Mouse (Mus musculus): ENCODE data around the gene Kdelr3.

The Kdelr3 gene

DNA sequence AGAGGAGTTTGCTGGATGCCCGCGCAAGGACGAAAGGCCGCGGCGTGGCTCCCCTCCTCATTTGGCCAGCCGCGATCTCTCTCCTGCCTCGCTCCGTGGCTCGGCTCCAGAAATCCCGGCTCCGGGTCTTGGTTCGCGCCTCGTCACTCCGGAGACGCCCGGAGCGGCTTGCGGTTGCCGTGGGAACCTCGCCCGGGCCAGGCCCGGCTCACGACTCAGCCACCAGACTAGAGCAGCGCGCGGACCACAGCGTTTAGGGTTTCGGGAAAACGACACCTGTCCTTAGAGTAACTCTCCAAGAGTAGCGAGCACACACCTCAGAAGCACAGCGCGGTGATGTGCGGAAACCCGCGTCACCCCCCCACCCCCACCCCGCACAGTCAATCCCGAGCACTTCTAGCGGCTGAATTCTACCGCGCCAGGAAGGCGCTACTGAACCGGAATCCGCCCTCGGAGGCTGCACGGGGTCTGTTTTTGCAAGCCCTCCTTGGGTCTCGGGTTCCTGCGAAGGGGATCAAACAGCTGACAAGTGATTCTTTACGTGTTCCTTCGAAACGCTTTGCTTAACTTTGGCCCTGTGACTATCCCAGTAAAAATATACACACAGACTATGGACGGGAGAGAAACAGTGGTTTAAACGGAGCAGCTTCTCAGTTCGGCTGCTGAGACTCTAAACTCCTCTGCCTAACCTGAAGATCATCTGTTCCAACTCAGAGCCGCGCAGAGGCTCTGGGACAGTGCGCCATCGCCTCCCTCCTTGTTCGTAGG, 4.5 kb upstream of the Kdelr3 start:
- peak; percentile 77 to 90 for DNase-seq (ENCODE audit: low spot score in 2 of 2)

- DNase-seq (ENCODE audit: low spot score in 2 of 2): no peak
Observed at GRCm38 (mm10) chr15:79513940-79514339, 2.3 kb upstream of the Kdelr3 start.

DNA sequence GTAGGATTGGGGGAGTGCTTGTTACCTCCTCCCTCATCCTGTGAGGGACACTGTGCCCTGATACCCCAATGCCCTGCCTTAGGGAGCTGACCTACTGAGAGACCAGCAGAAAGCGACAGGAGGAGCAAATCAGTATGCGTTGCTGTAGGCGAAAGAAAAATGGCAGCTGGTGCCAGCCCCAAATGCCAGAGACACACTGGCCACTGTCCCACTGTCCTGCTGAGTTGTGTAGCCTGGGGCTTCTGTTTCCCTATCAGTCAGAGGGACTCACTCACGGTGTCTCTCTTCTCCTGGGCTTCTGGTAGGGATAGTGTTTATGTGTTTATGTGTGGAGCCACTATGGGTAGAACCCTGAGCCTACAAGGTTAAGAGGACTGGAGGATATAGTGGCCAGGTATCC, 1.5 kb downstream of the Kdelr3 start:
- no peak for DNase-seq (ENCODE audit: low spot score in 2 of 2)

- DNase-seq (ENCODE audit: low spot score in 2 of 2): no peak
Observed at GRCm38 (mm10) chr15:79518571-79518970, 2.4 kb downstream of the Kdelr3 start.

DNA sequence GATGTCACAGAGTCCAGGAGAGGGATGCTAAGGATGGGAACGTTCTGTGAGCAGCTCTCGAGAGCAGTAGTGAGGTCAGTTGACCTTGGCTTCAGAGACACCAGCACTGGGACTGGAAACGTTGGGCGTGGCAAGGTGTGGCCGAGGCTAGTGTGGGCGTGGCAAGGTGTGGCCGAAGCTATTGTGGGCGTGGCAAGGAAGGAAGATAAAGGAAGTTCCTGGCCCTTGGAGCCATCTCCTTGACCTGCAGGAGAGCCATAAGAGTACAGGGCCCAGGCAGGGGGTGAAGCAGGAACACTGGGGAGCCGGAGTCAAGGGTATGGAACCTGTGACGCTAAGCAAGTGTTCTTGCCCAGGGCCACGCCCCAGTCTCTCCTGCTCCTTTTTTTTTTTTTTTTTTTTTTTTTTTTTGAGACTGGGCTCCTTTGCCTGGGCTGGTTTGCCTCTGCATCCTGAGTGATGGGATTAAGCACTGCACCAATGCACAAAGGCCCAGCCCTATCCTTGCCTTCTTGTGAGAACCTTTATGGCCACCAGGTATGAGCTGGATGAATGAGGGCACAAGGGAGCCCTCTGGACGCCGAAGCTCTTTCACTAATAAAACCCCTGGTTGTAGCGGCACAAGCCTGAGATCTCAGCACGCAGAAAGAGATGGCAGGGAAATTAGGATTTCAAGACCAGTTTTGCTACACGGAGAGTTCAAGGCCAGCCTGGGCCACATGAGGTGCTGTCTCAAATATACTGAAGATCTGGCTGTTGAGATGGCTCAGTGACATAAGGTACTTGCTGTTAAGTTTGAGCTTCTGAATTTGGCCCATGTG, 3.4 kb downstream of the Kdelr3 start:
- DNase-seq (ENCODE audit: low spot score in 2 of 2): no peak

DNA sequence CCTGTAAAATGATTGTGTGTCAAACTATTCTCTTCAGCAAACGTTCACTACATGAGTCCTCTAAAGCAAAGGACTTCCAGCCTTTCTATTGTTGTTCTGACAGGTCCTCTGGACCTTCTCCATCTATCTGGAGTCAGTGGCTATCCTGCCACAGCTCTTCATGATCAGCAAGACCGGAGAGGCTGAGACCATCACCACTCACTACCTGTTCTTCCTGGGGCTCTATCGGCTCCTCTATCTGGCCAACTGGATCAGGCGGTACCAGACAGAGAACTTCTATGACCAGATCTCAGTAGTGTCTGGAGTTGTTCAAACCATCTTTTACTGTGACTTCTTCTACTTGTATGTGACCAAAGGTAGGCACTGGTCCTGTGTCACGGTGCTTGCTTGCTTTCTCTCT, 9.4 kb downstream of the Kdelr3 start:
- no peak for DNase-seq (ENCODE audit: low spot score in 2 of 2)

- DNase-seq (ENCODE audit: low spot score in 2 of 2): no peak
Observed at GRCm38 (mm10) chr15:79525979-79526768, 10.0 kb downstream of the Kdelr3 start.

DNA sequence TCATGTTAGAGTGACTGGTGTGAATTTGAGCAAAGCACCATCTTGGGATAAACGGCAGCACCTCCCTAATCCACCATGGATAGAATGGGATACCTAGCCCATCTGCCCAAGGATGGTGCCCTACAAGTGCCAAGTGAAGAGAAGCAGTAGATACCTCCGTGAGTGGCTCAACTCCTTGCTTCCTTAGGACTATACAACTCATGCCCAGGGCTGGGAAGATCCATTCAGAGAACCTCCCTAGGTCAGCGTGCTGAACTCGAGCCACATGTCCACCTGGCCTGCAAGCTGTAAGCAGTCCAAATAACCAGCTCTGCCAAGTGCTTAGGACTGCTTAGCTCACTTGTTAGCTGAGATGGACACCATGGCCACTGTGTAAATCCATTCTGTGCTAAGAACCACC, 11.0 kb downstream of the Kdelr3 start:
- DNase-seq (ENCODE audit: low spot score in 2 of 2): no peak

GRCm38 (mm10) chr15:79527991-79528639, 11.9 kb downstream of the Kdelr3 start:
- DNase-seq (ENCODE audit: low spot score in 2 of 2): no peak

DNA sequence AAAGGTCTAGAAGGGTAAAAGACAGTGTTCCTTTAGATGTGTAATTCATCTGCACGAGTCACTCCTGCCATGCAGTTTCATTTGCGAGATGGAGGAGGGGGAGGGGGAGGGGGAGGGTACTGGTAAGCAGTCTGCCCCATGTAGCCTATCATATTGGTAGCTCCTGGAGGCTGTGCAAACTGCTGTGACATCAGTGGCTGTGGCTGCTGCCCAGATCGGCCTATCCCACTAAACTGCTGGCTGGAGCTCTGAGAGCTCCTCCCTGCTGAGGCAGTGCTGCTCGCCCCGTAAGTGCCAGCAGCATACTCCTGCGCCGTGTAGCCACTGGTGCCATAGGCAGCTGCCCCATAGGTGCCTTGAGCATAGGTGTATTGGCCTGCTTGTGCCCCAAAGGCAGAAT, 13.7 kb downstream of the Kdelr3 start:
- no peak for DNase-seq (ENCODE audit: low spot score in 2 of 2)

- DNase-seq (ENCODE audit: low spot score in 2 of 2): no peak
Observed at GRCm38 (mm10) chr15:79533796-79534195, 17.6 kb downstream of the Kdelr3 start.

- DNase-seq (ENCODE audit: low spot score in 2 of 2): no peak
Observed at GRCm38 (mm10) chr15:79543968-79544367, 27.8 kb downstream of the Kdelr3 start.

- no peak for DNase-seq (ENCODE audit: low spot score in 2 of 2)
Observed at GRCm38 (mm10) chr15:79545496-79545895, 29.3 kb downstream of the Kdelr3 start.

- no peak for DNase-seq (ENCODE audit: low spot score in 2 of 2)
Observed at GRCm38 (mm10) chr15:79545921-79546399, 29.7 kb downstream of the Kdelr3 start.

GRCm38 (mm10) chr15:79546410-79547288, 30.4 kb downstream of the Kdelr3 start, which contains the start of gene Ddx17:
TSS of gene Ddx17 (minus strand) at chr15:79546741.
- peak; percentile 99 for DNase-seq (ENCODE audit: low spot score in 2 of 2)

- no peak for DNase-seq (ENCODE audit: low spot score in 2 of 2)
Observed at GRCm38 (mm10) chr15:79547289-79547820, 31.1 kb downstream of the Kdelr3 start.

DNA sequence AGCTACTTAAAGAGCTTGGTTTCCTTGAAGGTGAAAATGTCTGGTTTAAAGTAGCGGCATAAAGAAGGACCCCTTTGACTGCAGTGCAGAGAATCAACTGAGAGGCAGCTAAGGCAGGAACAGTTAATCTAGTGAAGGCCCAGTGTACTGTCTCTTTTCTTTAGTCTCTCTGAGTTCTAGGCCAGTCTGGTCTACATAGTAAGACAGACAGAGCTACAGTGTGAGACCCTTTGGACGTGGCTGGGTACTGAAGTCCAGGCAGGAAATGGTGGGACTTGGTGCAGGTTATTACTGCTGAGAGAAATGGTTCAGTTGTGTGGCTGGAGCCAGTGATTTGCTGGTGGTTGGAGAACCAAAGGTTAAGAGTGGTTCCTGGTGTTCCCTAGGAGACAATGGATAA, 32.0 kb downstream of the Kdelr3 start:
- DNase-seq (ENCODE audit: low spot score in 2 of 2): no peak

GRCm38 (mm10) chr15:79552566-79552965, 36.4 kb downstream of the Kdelr3 start:
- DNase-seq (ENCODE audit: low spot score in 2 of 2): no peak

- DNase-seq (ENCODE audit: low spot score in 2 of 2): no peak
Observed at GRCm38 (mm10) chr15:79559649-79560048, 43.4 kb downstream of the Kdelr3 start.

- DNase-seq (ENCODE audit: low spot score in 2 of 2): peak; percentile 45 to 77
Observed at GRCm38 (mm10) chr15:79562417-79562816, 46.2 kb downstream of the Kdelr3 start.

Measured in frontal cortex, postnatal 36 days (tissue).